21 mouse cellular contexts compared by ENCODE assay signal in the genomic region with DNA sequence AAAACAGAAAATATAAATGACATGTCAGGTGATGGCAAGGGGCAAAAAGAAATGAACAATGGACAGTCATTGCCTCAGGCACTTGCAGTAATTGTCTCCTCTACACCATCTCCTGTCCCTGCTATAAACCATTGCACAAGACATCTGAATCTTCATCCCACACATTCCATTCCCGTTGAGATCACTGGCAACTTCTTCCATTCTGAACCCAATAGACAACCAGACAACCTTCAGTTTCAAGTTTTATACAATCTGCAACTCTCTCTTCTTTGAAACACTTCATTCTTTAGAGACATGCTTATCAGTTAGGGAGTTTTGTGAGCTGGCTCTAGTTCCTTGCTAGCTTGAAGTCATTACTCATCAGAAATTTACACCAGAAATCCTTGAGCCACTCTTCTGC.
DNase-seq lines count a peak whose midpoint lies in the region; ATAC-seq and TF ChIP-seq lines count a peak whose summit lies in the region.
"Had no signal": no experiment of that assay in that cellular context is flagged by ENCODE, and none has a peak within 500 bp of the region (broad histone marks: within the 10 kb centered on the region; RNA-seq: fewer than 3 reads in every experiment).

No protein-coding gene starts in this region.

- peak; percentile 12 for DNase-seq in 3134 (ENCODE audit: extremely low read depth, insufficient read length, low spot score)
- DNase-seq in Muller cell, postnatal 12 days (ENCODE audit: inconsistent ontology term), result peak; percentile 65
- DNase-seq in kidney, postnatal 14 days, result no peak
- DNase-seq in urinary bladder, postnatal 36 days (ENCODE audit: low spot score in 2 of 2), result no peak
- DNase-seq: adrenal gland, adult 8-10 months; adrenal gland, postnatal 14 days; adrenal gland, postnatal 36 days; B cell, adult 2 months; cerebellum, adult 11-12 months; cerebellum, adult 2 months; cerebellum, adult 9-10 months; cerebellum, postnatal 10 days; cerebellum, postnatal 25 days had no signal

- H3K36me3 ChIP-seq in C2C12 (ENCODE audit: control insufficient read depth, insufficient read depth) (no peaks in the 10 kb centered on the region), myocyte (ENCODE audit: control insufficient read depth, insufficient read depth) (no peaks in the 10 kb centered on the region)
- H3K36me3 ChIP-seq in forebrain, embryonic 15.5 days, result no peaks in the 10 kb centered on the region
- H3K36me3 ChIP-seq: embryonic facial prominence, embryonic 10.5 days; embryonic facial prominence, embryonic 12.5 days had no signal

- TF ChIP-seq POLR2A in myocyte (IDR thresholded peaks at IDR 0.05; ENCODE audit: insufficient read length, low read depth), result no peak

- H3K27ac ChIP-seq in forebrain, embryonic 15.5 days (replicated peaks), result no peak overlapping the region
- H3K27ac ChIP-seq: embryonic facial prominence, embryonic 10.5 days; embryonic facial prominence, embryonic 12.5 days; forebrain, embryonic 13.5 days had no signal

- H3K4me2 ChIP-seq in myocyte (ENCODE audit: low read depth), result no peak overlapping the region
- H3K4me2 ChIP-seq in forebrain, embryonic 15.5 days (replicated peaks), result no peak overlapping the region
- H3K4me2 ChIP-seq: embryonic facial prominence, embryonic 12.5 days; forebrain, embryonic 13.5 days had no signal

- no peak overlapping the region for H3K9ac ChIP-seq in forebrain, embryonic 15.5 days (replicated peaks)
- H3K9ac ChIP-seq: embryonic facial prominence, embryonic 12.5 days; forebrain, embryonic 13.5 days had no signal

- H3K79me2 ChIP-seq in C2C12 (ENCODE audit: control insufficient read depth, insufficient read depth) (no peaks in the 10 kb centered on the region), myocyte (ENCODE audit: control insufficient read depth, insufficient read depth) (no peaks in the 10 kb centered on the region)

- no peaks in the 10 kb centered on the region for H3K4me1 ChIP-seq in forebrain, embryonic 15.5 days
- H3K4me1 ChIP-seq: forebrain, embryonic 13.5 days had no signal

- H3K79me3 ChIP-seq in C2C12 (ENCODE audit: low read depth), result no peaks in the 10 kb centered on the region

- no peak for ATAC-seq in forebrain, embryonic 15.5 days (replicated peaks)
- ATAC-seq: activated CD4-positive, CD25-positive, alpha-beta regulatory T cell, adult 4 months; forebrain, embryonic 13.5 days; forebrain, embryonic 16.5 days had no signal

- H3ac ChIP-seq in C2C12 (ENCODE audit: control insufficient read depth, insufficient read length, low read depth), result no peak overlapping the region
- no peak overlapping the region for H3ac ChIP-seq in myocyte (ENCODE audit: control insufficient read depth, insufficient read length)

- H3K4me3 ChIP-seq in C2C12 (ENCODE audit: insufficient read depth, poor library complexity, severe bottlenecking), result no peak overlapping the region
- no peak overlapping the region for H3K4me3 ChIP-seq in myocyte
- H3K4me3 ChIP-seq in forebrain, embryonic 15.5 days, result no peak overlapping the region
- H3K4me3 ChIP-seq: embryonic facial prominence, embryonic 10.5 days; embryonic facial prominence, embryonic 12.5 days; forebrain, embryonic 13.5 days had no signal

- no peak for TF ChIP-seq CTCF in C2C12 (IDR thresholded peaks at IDR 0.05; ENCODE audit: control insufficient read depth, insufficient read depth, insufficient read length)

- no peaks in the 10 kb centered on the region for H3K9me3 ChIP-seq in forebrain, embryonic 15.5 days
- H3K9me3 ChIP-seq: embryonic facial prominence, embryonic 10.5 days; embryonic facial prominence, embryonic 12.5 days; forebrain, embryonic 13.5 days had no signal

- H3K27me3 ChIP-seq in C2C12 (ENCODE audit: control insufficient read depth, insufficient read depth, insufficient read length), result no peaks in the 10 kb centered on the region
- no peaks in the 10 kb centered on the region for H3K27me3 ChIP-seq in myocyte (ENCODE audit: control insufficient read depth, insufficient read depth, insufficient read length)
- no peaks in the 10 kb centered on the region for H3K27me3 ChIP-seq in forebrain, embryonic 15.5 days
- H3K27me3 ChIP-seq: embryonic facial prominence, embryonic 12.5 days; forebrain, embryonic 13.5 days had no signal

- WGBS in forebrain, embryonic 15.5 days, result 73% methylated on average over 1 of the region's 1 CpGs

TF ChIP-seq in C2C12, 6 proteins besides CTCF, POLR2A, EP300 and RAD21:
- TF ChIP-seq USF1 (IDR thresholded peaks at IDR 0.05; ENCODE audit: low read depth) (no peak), CEBPB (IDR thresholded peaks at IDR 0.05; ENCODE audit: low read depth) (peak; percentile 84)

TF ChIP-seq in myocyte, 11 proteins besides CTCF, POLR2A, EP300 and RAD21:
- peak; percentile 65; the same call in 1 of the 2 replicates for TF ChIP-seq CEBPB (IDR thresholded peaks at IDR 0.05; ENCODE audit: insufficient read depth, poor library complexity, severe bottlenecking)
- TF ChIP-seq TCF3 (IDR thresholded peaks at IDR 0.05; ENCODE audit: insufficient read length, low read depth), result no peak
- TF ChIP-seq MAX (IDR thresholded peaks at IDR 0.05; ENCODE audit: low read depth), result no peak
TF ChIP-seq in myocyte: peak in this region for 1.

Comparison
In these comparisons a context has a peak if more than half of its experiments do, and no peak if none do; other contexts are left out.
1. DNase-seq: peak in 3134 (single experiment) and Muller cell, postnatal 12 days (single experiment); none in kidney, postnatal 14 days (single experiment) and urinary bladder, postnatal 36 days (0 of 2).